Mouse (Mus musculus): ENCODE results near the gene Svip. TPM values are rescaled to one million over a fixed set of nuclear protein-coding genes. Genes with fewer than 3 reads are reported as not detected.
A peak's percentile ranks its signal among the peaks of the same experiment; 100 is the strongest.

The Svip gene
- total RNA-seq, 1 experiment = 3.3 TPM

- Histone ChIP-seq H3K27ac (ENCODE audit: insufficient read depth, low read depth, low read length, poor library complexity, severe bottlenecking) (no peak overlapping the region), H3K9me3 (ENCODE audit: control insufficient read depth, insufficient read depth, low read depth, low read length) (no peaks in the 10 kb centered on the region), H3K4me1 (ENCODE audit: control insufficient read depth in 2 of 2, insufficient read depth in 2 of 2, low read length in 2 of 2, poor library complexity in 1 of 2) (peaks cover 2 to 10% of the 10 kb centered on the region in 2 experiments; a peak in 2 of 4 replicates), H3K9ac (ENCODE audit: insufficient read depth, low read depth, low read length, poor library complexity, severe bottlenecking) (no peak overlapping the region), H3K4me3 (ENCODE audit: insufficient read depth in 1 of 2, low read depth in 1 of 2, low read length in 2 of 2, poor library complexity in 1 of 2, severe bottlenecking in 1 of 2) (no peak overlapping the region), H3K36me3 (ENCODE audit: control insufficient read depth, insufficient read depth, low read length, poor library complexity, severe bottlenecking) (no peaks in the 10 kb centered on the region)
- no peak for DNase-seq (ENCODE audit: low read depth, low spot score)
- in situ Hi-C loops (cut with MboI; ENCODE audit: low sequenced_read_pairs in 2 of 2, unreplicated experiment in 2 of 2) = loop anchor here in 1 of 2 experiments (25.0 kb wide), 1 partner anchor 325 kb away; no protein-coding TSS in a partner anchor
- TF ChIP-seq HCFC1 (IDR thresholded peaks at IDR 0.05; ENCODE audit: borderline replicate concordance, insufficient read depth, low read length) (no peak), ZNF384 (IDR thresholded peaks at IDR 0.05; ENCODE audit: low read depth, low read length) (no peak), CHD2 (IDR thresholded peaks at IDR 0.05; ENCODE audit: low read depth, low read length) (no peak), ZC3H11A (IDR thresholded peaks at IDR 0.05; ENCODE audit: borderline replicate concordance, low read depth, low read length) (no peak), MAFK (IDR thresholded peaks at IDR 0.05; ENCODE audit: insufficient read depth, low read depth, low read length) (no peak)
Measured at GRCm38 (mm10) chr7:51962219-51962952, 43.4 kb downstream of the Svip start.

DNA sequence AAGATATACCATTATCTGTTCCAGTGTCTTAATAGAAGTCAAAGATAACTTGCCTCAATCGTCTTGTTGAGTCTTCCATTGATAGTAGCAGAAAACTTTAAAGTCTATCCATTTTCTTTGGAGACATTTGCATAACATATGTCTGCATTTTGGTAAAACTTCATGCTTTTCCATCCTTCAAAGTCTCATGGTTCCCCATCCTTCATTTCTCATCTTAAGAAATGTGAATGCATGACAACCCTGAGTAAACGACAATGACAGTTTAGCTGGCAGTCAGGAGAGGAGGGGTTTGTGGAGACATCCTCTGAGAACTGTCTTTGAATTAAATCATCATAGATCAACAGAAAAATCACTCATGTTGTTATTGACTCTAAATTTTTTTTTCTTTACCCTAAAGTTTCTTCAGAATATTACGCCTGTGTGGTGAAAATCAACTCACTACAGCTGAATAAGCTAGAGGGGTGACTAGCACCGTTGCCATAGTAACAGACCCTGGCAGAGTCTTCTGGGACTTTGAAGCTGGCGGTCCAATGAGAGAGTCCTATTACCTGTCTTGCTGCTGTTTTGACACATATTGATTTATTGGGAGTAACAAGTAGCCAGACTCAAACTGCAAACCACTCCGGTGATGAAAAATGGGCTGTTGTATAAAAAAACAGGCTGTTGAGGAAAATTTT lies 45.0 kb downstream of the Svip start:
- Histone ChIP-seq H3K4me3 (ENCODE audit: insufficient read depth in 1 of 2, low read depth in 1 of 2, low read length in 2 of 2, poor library complexity in 1 of 2, severe bottlenecking in 1 of 2) (no peak overlapping the region), H3K9me3 (ENCODE audit: control insufficient read depth, insufficient read depth, low read depth, low read length) (no peaks in the 10 kb centered on the region), H3K9ac (ENCODE audit: insufficient read depth, low read depth, low read length, poor library complexity, severe bottlenecking) (no peak overlapping the region), H3K36me3 (ENCODE audit: control insufficient read depth, insufficient read depth, low read length, poor library complexity, severe bottlenecking) (no peaks in the 10 kb centered on the region), H3K4me1 (ENCODE audit: control insufficient read depth in 2 of 2, insufficient read depth in 2 of 2, low read length in 2 of 2, poor library complexity in 1 of 2) (peaks cover 4 to 11% of the 10 kb centered on the region in 2 experiments; a peak in 3 of 4 replicates), H3K27ac (ENCODE audit: insufficient read depth, low read depth, low read length, poor library complexity, severe bottlenecking) (no peak overlapping the region)
- in situ Hi-C loops (cut with MboI; ENCODE audit: low sequenced_read_pairs in 2 of 2, unreplicated experiment in 2 of 2) = loop anchor here in 1 of 2 experiments (25.0 kb wide), 1 partner anchor 324 kb away; no protein-coding TSS in a partner anchor
- no peak for DNase-seq (ENCODE audit: low read depth, low spot score)
- TF ChIP-seq HCFC1 (IDR thresholded peaks at IDR 0.05; ENCODE audit: borderline replicate concordance, insufficient read depth, low read length) (no peak), ZNF384 (IDR thresholded peaks at IDR 0.05; ENCODE audit: low read depth, low read length) (no peak), ZC3H11A (IDR thresholded peaks at IDR 0.05; ENCODE audit: borderline replicate concordance, low read depth, low read length) (no peak), MAFK (IDR thresholded peaks at IDR 0.05; ENCODE audit: insufficient read depth, low read depth, low read length) (no peak), CHD2 (IDR thresholded peaks at IDR 0.05; ENCODE audit: low read depth, low read length) (no peak)

- H3K9me3 ChIP-seq (ENCODE audit: control insufficient read depth, insufficient read depth, low read depth, low read length) = no peaks in the 10 kb centered on the region
- peak; percentile 25 for DNase-seq (ENCODE audit: low read depth, low spot score)
- no peak overlapping the region for H3K9ac ChIP-seq (ENCODE audit: insufficient read depth, low read depth, low read length, poor library complexity, severe bottlenecking)
- in situ Hi-C loops (cut with MboI; ENCODE audit: low sequenced_read_pairs in 2 of 2, unreplicated experiment in 2 of 2) = loop anchor here in 1 of 2 experiments (25.0 kb wide), 1 partner anchor 320 kb away; no protein-coding TSS in a partner anchor
- H3K4me1 ChIP-seq (ENCODE audit: control insufficient read depth in 2 of 2, insufficient read depth in 2 of 2, low read length in 2 of 2, poor library complexity in 1 of 2) = peaks cover 4 to 11% of the 10 kb centered on the region in 2 experiments; a peak in 3 of 4 replicates
- TF ChIP-seq HCFC1 (IDR thresholded peaks at IDR 0.05; ENCODE audit: borderline replicate concordance, insufficient read depth, low read length) = no peak
- no peak for TF ChIP-seq CHD2 (IDR thresholded peaks at IDR 0.05; ENCODE audit: low read depth, low read length)
- no peak for TF ChIP-seq ZNF384 (IDR thresholded peaks at IDR 0.05; ENCODE audit: low read depth, low read length)
- TF ChIP-seq ZC3H11A (IDR thresholded peaks at IDR 0.05; ENCODE audit: borderline replicate concordance, low read depth, low read length) = no peak
- no peak for TF ChIP-seq MAFK (IDR thresholded peaks at IDR 0.05; ENCODE audit: insufficient read depth, low read depth, low read length)
- H3K27ac ChIP-seq (ENCODE audit: insufficient read depth, low read depth, low read length, poor library complexity, severe bottlenecking) = peak overlapping the region; percentile 69; the same call in 1 of the 2 replicates
- H3K36me3 ChIP-seq (ENCODE audit: control insufficient read depth, insufficient read depth, low read length, poor library complexity, severe bottlenecking) = no peaks in the 10 kb centered on the region
- no peak overlapping the region for H3K4me3 ChIP-seq (ENCODE audit: insufficient read depth in 1 of 2, low read depth in 1 of 2, low read length in 2 of 2, poor library complexity in 1 of 2, severe bottlenecking in 1 of 2)
Measured at GRCm38 (mm10) chr7:51957766-51958165, 48.1 kb downstream of the Svip start.

DNA sequence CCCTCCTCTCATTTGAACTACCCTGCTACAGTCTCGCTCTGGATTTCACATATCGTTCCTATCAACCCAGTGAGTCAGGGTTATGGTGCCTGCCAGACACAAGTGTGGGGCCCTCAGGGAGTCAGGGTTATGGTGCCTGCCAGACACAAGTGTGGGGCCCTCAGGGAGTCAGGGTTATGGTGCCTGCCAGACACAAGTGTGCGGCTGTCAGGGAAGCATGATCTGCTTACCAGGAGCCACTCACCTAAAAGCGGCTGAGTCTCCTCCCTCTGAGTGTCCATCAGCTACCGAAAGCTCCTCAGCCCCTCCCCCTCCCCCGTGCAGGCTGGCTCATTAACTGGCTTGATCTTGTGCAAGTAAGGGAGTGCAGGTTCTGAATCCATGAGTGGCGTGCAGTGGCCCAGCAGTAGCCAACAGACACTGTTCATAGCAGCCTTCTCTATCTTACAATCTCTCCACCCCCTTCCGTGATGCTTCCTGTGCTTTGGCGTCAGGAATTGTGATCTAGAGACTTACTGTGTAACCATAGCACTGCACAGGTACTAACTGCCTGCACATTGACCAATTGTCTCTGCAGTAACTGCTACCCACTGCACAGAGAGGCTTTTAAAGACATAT lies 50.3 kb downstream of the Svip start:
- peak; percentile 57 for DNase-seq (ENCODE audit: low read depth, low spot score)
- H3K4me3 ChIP-seq (ENCODE audit: insufficient read depth in 1 of 2, low read depth in 1 of 2, low read length in 2 of 2, poor library complexity in 1 of 2, severe bottlenecking in 1 of 2) = no peak overlapping the region

More for the DNA sequence above, 50.3 kb downstream of the Svip start:
- Histone ChIP-seq H3K9me3 (ENCODE audit: control insufficient read depth, insufficient read depth, low read depth, low read length) (no peaks in the 10 kb centered on the region), H3K9ac (ENCODE audit: insufficient read depth, low read depth, low read length, poor library complexity, severe bottlenecking) (no peak overlapping the region), H3K27ac (ENCODE audit: insufficient read depth, low read depth, low read length, poor library complexity, severe bottlenecking) (no peak overlapping the region), H3K36me3 (ENCODE audit: control insufficient read depth, insufficient read depth, low read length, poor library complexity, severe bottlenecking) (no peaks in the 10 kb centered on the region), H3K4me1 (ENCODE audit: control insufficient read depth in 2 of 2, insufficient read depth in 2 of 2, low read length in 2 of 2, poor library complexity in 1 of 2) (peaks cover 4 to 11% of the 10 kb centered on the region in 2 experiments; a peak in 3 of 4 replicates)
- in situ Hi-C loops (cut with MboI; ENCODE audit: low sequenced_read_pairs in 2 of 2, unreplicated experiment in 2 of 2) = loop anchor here in 1 of 2 experiments (25.0 kb wide), 1 partner anchor 318 kb away; no protein-coding TSS in a partner anchor
- TF ChIP-seq HCFC1 (IDR thresholded peaks at IDR 0.05; ENCODE audit: borderline replicate concordance, insufficient read depth, low read length) (no peak), ZC3H11A (IDR thresholded peaks at IDR 0.05; ENCODE audit: borderline replicate concordance, low read depth, low read length) (no peak), ZNF384 (IDR thresholded peaks at IDR 0.05; ENCODE audit: low read depth, low read length) (no peak), MAFK (IDR thresholded peaks at IDR 0.05; ENCODE audit: insufficient read depth, low read depth, low read length) (no peak), CHD2 (IDR thresholded peaks at IDR 0.05; ENCODE audit: low read depth, low read length) (no peak)

Other genes with a start within 250 kb of the Svip start
- gene Gas2, start 144.0 kb downstream of the Svip start, total RNA-seq (2012; rRNA removed) = 4.1 and 5.0 TPM in 2 replicates
- gene Fancf, start 143.8 kb downstream of the Svip start, total RNA-seq (2012; rRNA removed) = 4.9 and 8.6 TPM in 2 replicates
- not detected in 2 replicates for gene 1700015G11Rik, start 9.7 kb upstream of the Svip start, total RNA-seq (2012; rRNA removed)

Measured in ES-E14 (cell line).